Mouse (Mus musculus) hindbrain, embryonic 16.5 days (tissue): Measurements from ENCODE around the gene Gpatch3. TPM values are rescaled to one million over a fixed set of nuclear protein-coding genes. Genes with fewer than 3 reads are reported as not detected.

Source experiments
- ATAC-seq: fragments of 200-750 bp; cut with Nextera tagmentation; 2 replicates; pipeline ENCODE4 v1.8.0; 2017; ENCODE audit warnings: moderate TSS enrichment, moderate library complexity
- H3K27ac ChIP-seq: fragments of 300-500 bp; sonication (generic); 2 replicates; pipeline ENCODE4 v1.5.1; 2014; ENCODE audit warnings: low read depth, mild to moderate bottlenecking, control low read depth, low read length, moderate library complexity
- H3K27me3 ChIP-seq: fragments of 300-500 bp; sonication (generic); replicated peaks from 2 replicates; pipeline ENCODE4 v1.6.1; 2014; ENCODE audit warnings: low read length; ENCODE audit not compliant: control insufficient read depth, insufficient read depth
- H3K36me3 ChIP-seq: fragments of 300-500 bp; sonication (generic); 2 replicates; pipeline ENCODE4 v1.6.1; 2014; ENCODE audit warnings: mild to moderate bottlenecking, low read length, moderate library complexity, mixed read lengths; ENCODE audit not compliant: control insufficient read depth, insufficient read depth
- H3K4me1 ChIP-seq: fragments of 300-500 bp; sonication (generic); 2 replicates; pipeline ENCODE4 v1.6.1; 2014; ENCODE audit warnings: low read depth, low read length; ENCODE audit not compliant: control insufficient read depth, insufficient read depth
- H3K4me2 ChIP-seq: fragments of 300-500 bp; sonication (generic); 2 replicates; pipeline ENCODE4 v1.6.1; 2014; ENCODE audit warnings: mild to moderate bottlenecking, low read length, control low read depth, moderate library complexity
- H3K4me3 ChIP-seq: fragments of 300-500 bp; sonication (generic); 2 replicates; pipeline ENCODE4 v1.5.1; 2014; ENCODE audit warnings: mild to moderate bottlenecking, low read length, control low read depth, moderate library complexity
- H3K9ac ChIP-seq: fragments of 300-500 bp; sonication (generic); 2 replicates; pipeline ENCODE4 v1.6.1; 2014; ENCODE audit warnings: low read depth, mild to moderate bottlenecking, control low read depth, low read length, moderate library complexity
- H3K9me3 ChIP-seq: fragments of 300-500 bp; sonication (generic); 2 replicates; pipeline ENCODE4 v1.6.1; 2014; ENCODE audit warnings: mild to moderate bottlenecking, low read length, moderate library complexity; ENCODE audit not compliant: control insufficient read depth
- WGBS: fragments of 180-500 bp; shearing (Covaris S2); extraction: QIAGEN DNeasy Blood & Tissue Kit; methylation state at CpG from one replicate; pipeline ENCODE4 v1.1.7; 2014; 5-methylcytosine and 5-hydroxymethylcytosine counted together
- polyA plus RNA-seq: library from polyadenylated mRNA; unstranded; fragments of >200 nt; fragmentation: Nextera tagmentation; extraction: Ambion mirVana; gene quantifications from 2 replicates; pipeline ENCODE4 v1.2.1, GENCODE M21; 2015

The Gpatch3 gene
- polyA plus RNA-seq, 1 experiment from 2014 or later: 5.9 TPM

DNA sequence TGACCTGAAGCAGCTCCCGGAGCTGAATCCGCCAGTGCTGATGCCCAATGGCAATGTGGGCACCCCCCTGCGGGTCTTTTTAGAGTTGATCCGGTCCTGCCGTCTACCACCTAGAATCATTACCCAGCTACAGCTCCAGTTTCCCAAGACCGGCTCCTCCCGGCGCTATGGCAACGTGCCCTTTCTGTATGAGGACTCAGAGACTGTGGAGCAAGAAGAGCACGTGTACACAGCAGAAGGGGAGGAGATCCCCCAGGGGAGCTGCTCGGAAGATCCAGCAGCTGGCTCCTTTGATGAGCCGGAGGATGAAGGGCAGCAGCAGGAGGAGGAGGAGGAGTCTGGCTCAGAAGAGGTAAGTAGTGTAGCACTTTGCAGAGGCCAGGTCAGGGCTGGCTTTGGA, 3.4 kb downstream of the Gpatch3 start:
- WGBS: 59% methylated on average over 12 of the region's 12 CpGs
- Histone ChIP-seq H3K4me1 (peaks cover 7% of the 10 kb centered on the region), H3K36me3 (peaks cover 24% of the 10 kb centered on the region), H3K9me3 (no peaks in the 10 kb centered on the region), H3K27ac (no peak overlapping the region), H3K4me2 (no peak overlapping the region), H3K27me3 (no peaks in the 10 kb centered on the region), H3K4me3 (no peak overlapping the region), H3K9ac (no peak overlapping the region)
- no peak for ATAC-seq

DNA sequence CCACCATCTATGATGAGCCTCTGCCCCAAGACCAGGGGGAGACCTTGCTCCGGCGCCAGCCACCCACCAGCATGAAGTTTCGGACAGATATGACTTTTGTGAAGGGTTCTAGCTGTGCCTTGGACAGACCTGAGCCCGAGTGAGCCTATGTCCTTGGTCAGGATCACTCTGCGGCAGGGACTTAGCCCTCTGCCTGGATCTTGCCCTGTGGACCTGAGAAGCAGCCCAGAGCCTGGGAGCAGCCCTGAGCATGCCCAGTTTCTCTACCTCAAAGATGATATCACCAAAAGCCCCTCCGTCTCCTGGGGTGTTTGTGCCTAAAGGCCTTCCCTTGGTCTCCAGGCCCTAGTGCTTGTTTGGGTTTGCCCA, 9.1 kb downstream of the Gpatch3 start:
- 68% methylated on average over 6 of the region's 6 CpGs for WGBS
- Histone ChIP-seq H3K4me1 (peaks cover 12% of the 10 kb centered on the region), H3K36me3 (peaks cover 29% of the 10 kb centered on the region), H3K4me3 (peak overlapping the region; percentile 85), H3K4me2 (peak overlapping the region; percentile 100), H3K27ac (peak overlapping the region; percentile 85), H3K9me3 (no peaks in the 10 kb centered on the region), H3K27me3 (no peaks in the 10 kb centered on the region), H3K9ac (peak overlapping the region; percentile 91)
- ATAC-seq: 0 out of 2 replicates have a peak, but pooled peaks have one; percentile 24

DNA sequence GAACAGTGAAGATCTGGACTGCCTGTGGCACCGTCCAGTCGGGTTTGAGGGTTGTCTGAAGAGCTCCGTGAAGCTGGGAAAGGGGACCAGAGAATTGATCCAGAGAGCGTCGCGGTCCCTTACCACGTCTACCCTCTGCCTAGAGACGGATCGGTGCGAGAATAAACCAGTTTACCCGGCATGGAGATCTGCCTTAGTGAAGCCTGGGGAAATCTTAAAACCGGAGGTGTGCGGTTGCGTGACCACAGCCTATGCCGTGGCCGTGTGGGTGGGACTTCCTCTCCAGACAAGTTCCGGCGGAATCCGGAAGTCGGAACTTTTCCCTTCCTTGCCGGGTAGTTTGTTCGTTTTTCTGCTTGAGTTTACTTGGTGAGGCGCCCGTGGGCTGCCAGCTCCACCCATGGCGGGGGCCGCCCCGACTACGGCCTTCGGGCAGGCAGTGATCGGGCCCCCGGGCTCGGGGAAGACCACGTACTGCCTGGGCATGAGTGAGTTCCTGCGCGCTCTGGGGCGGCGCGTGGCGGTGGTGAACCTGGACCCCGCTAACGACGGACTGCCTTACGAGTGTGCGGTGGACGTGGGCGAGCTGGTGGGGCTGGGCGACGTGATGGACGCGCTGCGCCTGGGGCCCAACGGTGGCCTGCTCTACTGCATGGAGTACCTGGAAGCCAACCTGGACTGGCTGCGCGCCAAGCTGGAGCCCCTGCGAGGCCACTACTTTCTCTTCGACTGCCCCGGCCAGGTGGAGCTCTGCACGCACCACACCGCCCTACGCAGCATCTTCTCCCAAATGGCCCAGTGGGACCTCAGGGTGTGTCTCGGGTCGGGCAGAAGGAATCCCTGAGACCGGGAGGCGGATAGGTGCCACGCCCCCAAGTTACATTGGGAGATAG, 9.8 kb downstream of the Gpatch3 start, which contains the start of gene Gpn2:
TSS of gene Gpn2 (plus strand) at position 304 of the 893 bp plus-strand sequence.
- ATAC-seq: peak; percentile 92
- 2% methylated on average over 65 of the region's 65 CpGs for WGBS

DNA sequence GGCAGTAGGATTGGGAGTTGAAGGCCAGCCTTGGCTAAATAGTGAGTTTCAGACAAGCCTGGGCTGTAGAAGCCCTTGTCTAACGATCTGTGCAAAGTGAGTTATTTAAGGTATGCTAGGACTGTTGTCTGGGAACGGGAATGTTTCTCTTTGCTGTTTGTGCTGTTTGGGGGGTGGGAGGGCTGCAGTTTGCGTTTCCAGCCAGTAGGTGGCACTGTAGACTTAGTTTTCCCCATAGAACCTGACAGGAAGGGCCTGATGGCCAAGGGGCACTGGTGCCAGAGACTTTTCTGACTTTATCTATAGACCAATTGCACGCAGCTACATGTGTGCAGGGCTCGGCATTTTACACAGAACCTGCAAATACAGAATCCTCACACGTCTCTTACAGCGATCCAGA, 18.0 kb downstream of the Gpatch3 start:
- Histone ChIP-seq H3K27ac (no peak overlapping the region), H3K9me3 (no peaks in the 10 kb centered on the region), H3K4me2 (no peak overlapping the region), H3K4me1 (no peaks in the 10 kb centered on the region), H3K36me3 (peaks cover 19% of the 10 kb centered on the region), H3K27me3 (no peaks in the 10 kb centered on the region), H3K9ac (no peak overlapping the region), H3K4me3 (no peak overlapping the region)
- ATAC-seq: peak; percentile 30; the same call in 1 of the 2 replicates
- whole genome bisulfite sequencing: 33% methylated on average over 7 of the region's 7 CpGs

More for the DNA sequence above, 9.8 kb downstream of the Gpatch3 start, which contains the start of gene Gpn2:
- Histone ChIP-seq H3K27me3 (no peaks in the 10 kb centered on the region), H3K9ac (peak within 1 kb of the TSS; percentile 91), H3K27ac (peak within 1 kb of the TSS; percentile 85), H3K4me3 (peak within 1 kb of the TSS; percentile 85), H3K4me1 (peaks cover 12% of the 10 kb centered on the region), H3K36me3 (peaks cover 28% of the 10 kb centered on the region), H3K9me3 (no peaks in the 10 kb centered on the region), H3K4me2 (peak within 1 kb of the TSS; percentile 100)

DNA sequence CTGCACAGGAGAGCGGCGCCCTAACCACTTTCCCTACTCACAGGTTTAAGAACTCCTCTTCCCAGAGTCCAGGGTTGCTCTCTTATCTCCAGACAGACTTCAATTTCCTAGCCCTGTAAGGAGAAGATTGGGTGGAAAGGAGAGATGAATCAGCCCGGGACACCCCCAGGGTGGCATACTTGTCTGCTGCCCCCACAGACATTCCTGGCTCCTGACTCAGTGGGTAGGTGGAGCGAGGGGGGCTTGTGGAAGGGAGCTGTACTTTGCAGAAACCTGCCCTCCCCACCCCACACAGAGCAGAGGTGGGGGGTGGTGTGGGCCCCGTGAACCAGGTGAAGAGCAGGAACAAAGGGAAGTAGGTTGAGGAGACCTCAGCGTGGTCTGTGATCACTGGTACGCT, 21.0 kb downstream of the Gpatch3 start:
- Histone ChIP-seq H3K9ac (no peak overlapping the region), H3K4me1 (peaks cover 9% of the 10 kb centered on the region; the same call in 1 of the 2 replicates), H3K27ac (no peak overlapping the region), H3K27me3 (peaks cover 24% of the 10 kb centered on the region), H3K4me2 (no peak overlapping the region), H3K36me3 (peaks cover 5% of the 10 kb centered on the region; the same call in 1 of the 2 replicates), H3K4me3 (no peak overlapping the region), H3K9me3 (no peaks in the 10 kb centered on the region)
- no peak for ATAC-seq
- 75% methylated on average over 7 of the region's 7 CpGs for WGBS

DNA sequence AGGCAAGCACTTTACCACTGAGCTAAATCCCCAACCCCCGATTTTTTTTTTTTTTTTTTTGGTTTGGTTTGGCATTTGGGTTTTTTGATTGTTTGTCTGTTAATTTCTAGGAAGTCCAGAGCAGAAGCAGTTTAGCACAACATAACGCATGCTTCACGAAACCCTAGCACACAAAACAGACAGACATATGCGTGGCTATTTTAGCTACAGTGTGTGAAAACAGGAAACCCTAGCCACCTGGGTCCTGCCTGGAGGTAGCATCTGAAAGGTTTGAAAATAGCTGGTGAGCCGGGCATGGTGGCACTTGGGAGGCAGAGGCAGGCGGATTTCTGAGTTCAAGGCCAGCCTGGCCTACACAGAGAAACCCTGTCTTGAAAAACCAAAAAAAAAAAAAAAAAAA, 21.5 kb downstream of the Gpatch3 start:
- ATAC-seq: no peak
- no peaks in the 10 kb centered on the region for H3K9me3 ChIP-seq
- H3K4me3 ChIP-seq: no peak overlapping the region
- no peak overlapping the region for H3K4me2 ChIP-seq
- 84% methylated on average over 6 of the region's 6 CpGs for WGBS
- no peak overlapping the region for H3K9ac ChIP-seq
- H3K36me3 ChIP-seq: peaks cover 4% of the 10 kb centered on the region; the same call in 1 of the 2 replicates
- H3K27me3 ChIP-seq: peaks cover 24% of the 10 kb centered on the region
- no peak overlapping the region for H3K27ac ChIP-seq
- H3K4me1 ChIP-seq: peaks cover 9% of the 10 kb centered on the region; the same call in 1 of the 2 replicates

DNA sequence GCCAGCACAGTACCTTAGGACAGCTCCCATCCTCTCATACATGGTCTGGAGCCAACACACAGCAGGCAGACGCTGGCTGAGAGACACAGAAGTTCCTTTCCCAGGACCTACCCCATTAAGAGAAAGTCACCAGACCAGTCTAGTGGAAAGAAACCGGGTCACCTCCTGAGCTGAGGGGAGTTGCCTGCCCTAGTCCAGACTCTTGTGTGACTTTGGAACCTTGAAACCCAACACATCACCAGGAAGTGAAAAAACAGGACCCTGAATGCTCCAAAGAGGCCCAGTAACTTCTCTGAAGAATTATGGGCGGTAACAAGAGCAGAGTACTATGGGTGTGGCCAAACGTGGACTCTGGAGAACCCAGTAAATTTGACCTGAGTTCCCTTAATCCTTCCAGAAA, 24.1 kb downstream of the Gpatch3 start:
- no peaks in the 10 kb centered on the region for H3K36me3 ChIP-seq
- H3K9ac ChIP-seq: no peak overlapping the region
- H3K9me3 ChIP-seq: no peaks in the 10 kb centered on the region
- ATAC-seq: no peak
- peaks cover 11% of the 10 kb centered on the region; the same call in 1 of the 2 replicates for H3K4me1 ChIP-seq
- no peak overlapping the region for H3K4me2 ChIP-seq
- no peak overlapping the region for H3K4me3 ChIP-seq
- 45% methylated on average over 4 of the region's 4 CpGs for WGBS
- no peak overlapping the region for H3K27ac ChIP-seq
- peaks cover 40% of the 10 kb centered on the region for H3K27me3 ChIP-seq

DNA sequence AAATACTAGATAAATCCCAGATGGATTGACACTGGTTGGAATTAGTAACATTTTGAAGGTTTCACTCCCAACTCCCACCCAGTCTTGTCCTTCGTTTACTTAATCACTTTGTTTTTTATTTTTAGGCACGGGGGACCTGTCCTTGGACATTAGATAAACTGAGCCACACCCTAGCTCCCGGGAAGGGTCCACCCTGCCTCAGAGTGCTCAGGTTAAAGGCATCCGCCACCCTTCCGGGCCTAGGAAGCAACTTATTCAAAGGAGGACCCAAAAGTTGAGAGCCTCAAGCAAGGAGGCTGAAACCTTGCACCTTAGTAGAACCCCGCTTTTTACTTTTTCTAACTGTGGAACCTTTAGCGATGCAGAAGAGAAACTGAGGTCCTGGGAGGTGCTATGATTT, 24.6 kb downstream of the Gpatch3 start:
- Histone ChIP-seq H3K4me2 (peak overlapping the region; percentile 77), H3K27me3 (peaks cover 40% of the 10 kb centered on the region), H3K4me1 (peaks cover 11% of the 10 kb centered on the region; the same call in 1 of the 2 replicates), H3K9ac (peak overlapping the region; percentile 33; the same call in 1 of the 2 replicates), H3K36me3 (no peaks in the 10 kb centered on the region), H3K9me3 (no peaks in the 10 kb centered on the region), H3K27ac (no peak overlapping the region), H3K4me3 (peak overlapping the region; percentile 46)
- no peak for ATAC-seq
- 29% methylated on average over 7 of the region's 7 CpGs for WGBS

DNA sequence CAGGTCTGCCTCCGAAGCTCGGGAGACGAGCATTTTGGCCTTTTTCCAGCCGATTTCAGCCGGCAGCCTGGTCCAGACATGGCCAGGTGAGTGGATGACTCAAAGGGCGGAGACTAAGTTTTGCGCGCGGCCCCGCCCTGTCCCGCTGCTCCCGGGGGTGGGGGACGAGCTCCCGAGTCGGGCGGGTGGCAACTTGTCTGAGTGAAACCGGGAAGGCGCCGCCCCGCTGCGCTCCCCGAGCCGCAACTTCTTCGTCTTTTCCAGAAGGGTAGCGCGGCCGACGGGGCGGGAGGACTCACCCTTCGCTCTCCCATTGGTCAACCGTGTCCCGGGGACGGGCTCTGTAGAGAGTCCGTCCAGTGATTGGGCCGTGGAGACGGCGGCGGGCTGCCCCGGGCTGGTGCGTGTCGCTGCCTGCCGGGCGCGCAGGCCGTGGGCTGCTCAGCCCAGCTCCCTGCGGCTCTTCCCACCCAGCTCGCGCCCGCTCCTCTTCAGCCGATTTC, 25.1 kb downstream of the Gpatch3 start:
- Histone ChIP-seq H3K4me2 (peak overlapping the region; percentile 77), H3K4me1 (peaks cover 11% of the 10 kb centered on the region; the same call in 1 of the 2 replicates), H3K27me3 (peaks cover 40% of the 10 kb centered on the region), H3K27ac (no peak overlapping the region), H3K36me3 (no peaks in the 10 kb centered on the region), H3K9me3 (no peaks in the 10 kb centered on the region), H3K9ac (peak overlapping the region; percentile 33), H3K4me3 (peak overlapping the region; percentile 46)
- 0% methylated on average over 45 of the region's 50 CpGs for WGBS
- ATAC-seq: peak; percentile 93
